Mouse (Mus musculus): ENCODE data around the gene Thbs1.

- TF ChIP-seq POLR2A (IDR thresholded peaks at IDR 0.05; ENCODE audit: low read depth, low read length) = no peak
- TF ChIP-seq CTCF (IDR thresholded peaks at IDR 0.05; ENCODE audit: extremely low read depth, insufficient read length, insufficient replicate concordance, low read depth, low read length) = no peak
Observed at GRCm38 (mm10) chr2:118137071-118137470, 25.4 kb downstream of the Thbs1 start.
